Mouse (Mus musculus) testis, adult 2 months (tissue): ENCODE data around the gene Cipc.

ENCODE experiments used
- CTCF ChIP-seq: fragments of 200-500 bp; IDR thresholded peaks from 2 replicates; pipeline ENCODE4 v1.5.1; 2012; ENCODE audit warnings: low read depth, mild to moderate bottlenecking, inconsistent platforms, low read length, moderate library complexity; ENCODE audit not compliant: control insufficient read depth, insufficient read depth, insufficient replicate concordance
- POLR2A ChIP-seq: fragments of 200-500 bp; IDR thresholded peaks from 2 replicates; pipeline ENCODE4 v1.6.1; 2012; ENCODE audit warnings: low read depth, mild to moderate bottlenecking, inconsistent platforms, low read length, moderate library complexity; ENCODE audit not compliant: control insufficient read depth

- TF ChIP-seq CTCF (no peak), POLR2A (no peak)
These were observed 11.7 kb downstream of the Cipc start for GRCm38 (mm10) chr12:86958558-86958957.
